Mouse (Mus musculus) embryonic facial prominence, embryonic 14.5 days (tissue): Measurements from ENCODE around the gene Sfxn5. TPM values are rescaled to one million over a fixed set of nuclear protein-coding genes. Genes with fewer than 3 reads are reported as not detected.

Experiments
- microRNA-seq: library from miRNA; unstranded; fragments of <30 nt; microRNA quantifications from one replicate; pipeline ENCODE4, GENCODE M21; 2016; ENCODE audit warnings: borderline number of aligned reads
- polyA plus RNA-seq: library from polyadenylated mRNA; unstranded; fragments of >200 nt; fragmentation: Nextera tagmentation; extraction: Ambion mirVana; gene quantifications from 2 replicates; pipeline ENCODE4 v1.2.1, GENCODE M21; 2014

Gene Sfxn5
- polyA plus RNA-seq, 1 experiment from 2014 or later = 6.7 TPM

Small RNA genes lying within 50 kb of the gene (microRNA-seq; reads per million reads assigned to microRNA genes)
- gene Mir705 = not detected

Other genes starting within 250 kb of the Sfxn5 start
- gene Spr, start 195.7 kb downstream of the Sfxn5 start, polyA plus RNA-seq = 54.5 and 59.2 TPM in 2 replicates
- 0.11 TPM in 1 of 2 replicates, not detected in the other for gene Emx1, start 146.0 kb downstream of the Sfxn5 start, polyA plus RNA-seq
- gene Rab11fip5, start 41.2 kb upstream of the Sfxn5 start, polyA plus RNA-seq = 15.1 and 15.7 TPM in 2 replicates
- gene Noto, start 90.5 kb upstream of the Sfxn5 start, polyA plus RNA-seq = not detected in 2 replicates
- 38.1 and 43.4 TPM in 2 replicates for gene Smyd5, start 98.6 kb upstream of the Sfxn5 start, polyA plus RNA-seq
- gene Cct7, start 118.1 kb upstream of the Sfxn5 start, polyA plus RNA-seq = 448 and 463 TPM in 2 replicates
- gene Pradc1, start 118.5 kb upstream of the Sfxn5 start, polyA plus RNA-seq = 28.0 and 29.9 TPM in 2 replicates
- gene Fbxo41, start 169.6 kb upstream of the Sfxn5 start, polyA plus RNA-seq = 0.46 and 0.49 TPM in 2 replicates
- not detected in 2 replicates for gene Egr4, start 180.2 kb upstream of the Sfxn5 start, polyA plus RNA-seq